Mouse (Mus musculus) limb, embryonic 10.5 days (tissue): ENCODE data around the gene Gm17018. TPM values are rescaled to one million over a fixed set of nuclear protein-coding genes. Genes with fewer than 3 reads are reported as not detected.

Experiments used
- DNase-seq: peaks from one replicate; pipeline ENCODE4 v3.0.0-alpha.2; 2017; ENCODE audit warnings: low spot score
- H3K27ac ChIP-seq: fragments of 300-500 bp; sonication (generic); 2 replicates; pipeline ENCODE4 v1.5.1; 2016; ENCODE audit warnings: mild to moderate bottlenecking
- H3K27me3 ChIP-seq: fragments of 300-500 bp; sonication (generic); 2 replicates; pipeline ENCODE4 v1.6.1; 2016; ENCODE audit warnings: low read depth, mild to moderate bottlenecking; ENCODE audit not compliant: poor library complexity, severe bottlenecking
- H3K36me3 ChIP-seq: fragments of 300-500 bp; sonication (generic); 2 replicates; pipeline ENCODE4 v1.6.1; 2016; ENCODE audit warnings: mild to moderate bottlenecking, moderate library complexity
- H3K4me1 ChIP-seq: fragments of 300-500 bp; sonication (generic); 2 replicates; pipeline ENCODE4 v1.6.1; 2016
- H3K4me3 ChIP-seq: fragments of 300-500 bp; sonication (generic); 2 replicates; pipeline ENCODE4 v1.5.1; 2016; ENCODE audit warnings: mild to moderate bottlenecking, moderate library complexity
- H3K9me3 ChIP-seq: fragments of 300-500 bp; sonication (generic); replicated peaks from 2 replicates; pipeline ENCODE4 v1.6.1; 2016; ENCODE audit warnings: mild to moderate bottlenecking
- WGBS: fragments of 180-500 bp; shearing (Covaris S2); methylation state at CpG from one replicate; pipeline ENCODE4 v1.1.7; 2016; 5-methylcytosine and 5-hydroxymethylcytosine counted together
- polyA plus RNA-seq: library from polyadenylated mRNA; unstranded; fragments of >200 nt; fragmentation: Nextera tagmentation; extraction: Ambion mirVana; gene quantifications from 2 replicates; pipeline ENCODE4 v1.2.1, GENCODE M21; 2016

Gm17018 gene
- polyA plus RNA-seq, 1 experiment from 2014 or later: 43.6 TPM

- Histone ChIP-seq H3K27me3 (no peaks in the 10 kb centered on the region), H3K9me3 (no peaks in the 10 kb centered on the region), H3K4me1 (peaks cover 10% of the 10 kb centered on the region), H3K4me3 (no peak overlapping the region), H3K27ac (no peak overlapping the region), H3K36me3 (peaks cover 12% of the 10 kb centered on the region; the same call in 1 of the 2 replicates)
- 86% methylated on average over 5 of the region's 5 CpGs for WGBS
- DNase-seq: no peak
Observed at GRCm38 (mm10) chr19:45602606-45603005, 42.2 kb downstream of the Gm17018 start.

GRCm38 (mm10) chr19:45606701-45607100 lies 46.3 kb downstream of the Gm17018 start:
- Histone ChIP-seq H3K4me3 (no peak overlapping the region), H3K27me3 (no peaks in the 10 kb centered on the region), H3K36me3 (0 out of 2 replicates have a peak, but pooled peaks cover 6% of the 10 kb centered on the region), H3K27ac (peak overlapping the region; percentile 84; the same call in 1 of the 2 replicates), H3K4me1 (peaks cover 26% of the 10 kb centered on the region), H3K9me3 (no peaks in the 10 kb centered on the region)
- 78% methylated on average over 4 of the region's 4 CpGs for WGBS
- no peak for DNase-seq

- Histone ChIP-seq H3K9me3 (no peaks in the 10 kb centered on the region), H3K27me3 (no peaks in the 10 kb centered on the region), H3K4me3 (no peak overlapping the region), H3K4me1 (peaks cover 26% of the 10 kb centered on the region), H3K36me3 (no peaks in the 10 kb centered on the region), H3K27ac (peak overlapping the region; percentile 84)
- WGBS: 30% methylated on average over 7 of the region's 7 CpGs
- DNase-seq: no peak
Observed at GRCm38 (mm10) chr19:45607479-45607878, 47.1 kb downstream of the Gm17018 start.

- Histone ChIP-seq H3K27ac (peak overlapping the region; percentile 42; the same call in 1 of the 2 replicates), H3K36me3 (no peaks in the 10 kb centered on the region), H3K4me3 (no peak overlapping the region), H3K9me3 (no peaks in the 10 kb centered on the region), H3K4me1 (peaks cover 26% of the 10 kb centered on the region), H3K27me3 (no peaks in the 10 kb centered on the region)
- 90% methylated on average over 13 of the region's 13 CpGs for WGBS
- no peak for DNase-seq
Observed at GRCm38 (mm10) chr19:45608648-45609339, 48.4 kb downstream of the Gm17018 start.

GRCm38 (mm10) chr19:45610823-45611222 lies 50.4 kb downstream of the Gm17018 start:
- H3K4me1 ChIP-seq: peaks cover 38% of the 10 kb centered on the region
- 74% methylated on average over 5 of the region's 5 CpGs for WGBS
- no peaks in the 10 kb centered on the region for H3K36me3 ChIP-seq
- no peak overlapping the region for H3K4me3 ChIP-seq
- 0 out of 2 replicates have a peak, but pooled peaks cover 4% of the 10 kb centered on the region for H3K27me3 ChIP-seq
- no peaks in the 10 kb centered on the region for H3K9me3 ChIP-seq
- no peak overlapping the region for H3K27ac ChIP-seq
- DNase-seq: no peak

GRCm38 (mm10) chr19:45614375-45614774 lies 54.0 kb downstream of the Gm17018 start:
- WGBS: 91% methylated on average over 8 of the region's 8 CpGs
- H3K4me3 ChIP-seq: no peak overlapping the region

GRCm38 (mm10) chr19:45614928-45615327 lies 54.5 kb downstream of the Gm17018 start:
- H3K4me3 ChIP-seq: no peak overlapping the region
- H3K9me3 ChIP-seq: no peaks in the 10 kb centered on the region
- 74% methylated on average over 3 of the region's 3 CpGs for WGBS
- H3K4me1 ChIP-seq: peaks cover 31% of the 10 kb centered on the region
- H3K27me3 ChIP-seq: 0 out of 2 replicates have a peak, but pooled peaks cover 7% of the 10 kb centered on the region
- no peaks in the 10 kb centered on the region for H3K36me3 ChIP-seq
- peak overlapping the region; percentile 25; the same call in 1 of the 2 replicates for H3K27ac ChIP-seq
- no peak for DNase-seq

More at GRCm38 (mm10) chr19:45614375-45614774, 54.0 kb downstream of the Gm17018 start:
- H3K36me3 ChIP-seq: no peaks in the 10 kb centered on the region
- no peak overlapping the region for H3K27ac ChIP-seq
- no peaks in the 10 kb centered on the region for H3K9me3 ChIP-seq
- DNase-seq: no peak
- peaks cover 31% of the 10 kb centered on the region for H3K4me1 ChIP-seq
- H3K27me3 ChIP-seq: 0 out of 2 replicates have a peak, but pooled peaks cover 7% of the 10 kb centered on the region

GRCm38 (mm10) chr19:45615415-45616213 lies 55.2 kb downstream of the Gm17018 start:
- H3K4me3 ChIP-seq: no peak overlapping the region
- 67% methylated on average over 12 of the region's 12 CpGs for WGBS
- H3K9me3 ChIP-seq: no peaks in the 10 kb centered on the region
- 0 out of 2 replicates have a peak, but pooled peaks cover 7% of the 10 kb centered on the region for H3K27me3 ChIP-seq
- H3K27ac ChIP-seq: peak overlapping the region; percentile 25; the same call in 1 of the 2 replicates
- no peak for DNase-seq
- no peaks in the 10 kb centered on the region for H3K36me3 ChIP-seq
- H3K4me1 ChIP-seq: peaks cover 34% of the 10 kb centered on the region

- no peak for DNase-seq
- 44% methylated on average over 4 of the region's 4 CpGs for WGBS
- Histone ChIP-seq H3K4me3 (no peak overlapping the region), H3K36me3 (no peaks in the 10 kb centered on the region), H3K4me1 (peaks cover 35% of the 10 kb centered on the region), H3K9me3 (no peaks in the 10 kb centered on the region), H3K27me3 (0 out of 2 replicates have a peak, but pooled peaks cover 9% of the 10 kb centered on the region), H3K27ac (peak overlapping the region; percentile 25; the same call in 1 of the 2 replicates)
Observed at GRCm38 (mm10) chr19:45616214-45616518, 55.8 kb downstream of the Gm17018 start.

GRCm38 (mm10) chr19:45616735-45617134 lies 56.3 kb downstream of the Gm17018 start:
- no peaks in the 10 kb centered on the region for H3K36me3 ChIP-seq
- no peak overlapping the region for H3K27ac ChIP-seq
- 0 out of 2 replicates have a peak, but pooled peaks cover 11% of the 10 kb centered on the region for H3K27me3 ChIP-seq
- H3K9me3 ChIP-seq: no peaks in the 10 kb centered on the region
- peaks cover 41% of the 10 kb centered on the region for H3K4me1 ChIP-seq
- 17% methylated on average over 7 of the region's 7 CpGs for WGBS
- no peak for DNase-seq
- no peak overlapping the region for H3K4me3 ChIP-seq

- DNase-seq: no peak
- Histone ChIP-seq H3K4me1 (peaks cover 53% of the 10 kb centered on the region), H3K27me3 (0 out of 2 replicates have a peak, but pooled peaks cover 11% of the 10 kb centered on the region), H3K9me3 (no peaks in the 10 kb centered on the region), H3K27ac (no peak overlapping the region), H3K36me3 (no peaks in the 10 kb centered on the region), H3K4me3 (no peak overlapping the region)
- WGBS: 92% methylated on average over 6 of the region's 6 CpGs
Observed at GRCm38 (mm10) chr19:45618184-45618583, 57.8 kb downstream of the Gm17018 start.

- Histone ChIP-seq H3K9me3 (no peaks in the 10 kb centered on the region), H3K27ac (no peak overlapping the region), H3K36me3 (peaks cover 5% of the 10 kb centered on the region; the same call in 1 of the 2 replicates), H3K4me1 (peaks cover 50% of the 10 kb centered on the region), H3K4me3 (no peak overlapping the region), H3K27me3 (0 out of 2 replicates have a peak, but pooled peaks cover 11% of the 10 kb centered on the region)
- 88% methylated on average over 14 of the region's 14 CpGs for WGBS
- DNase-seq: no peak
Observed at GRCm38 (mm10) chr19:45619744-45620501, 59.5 kb downstream of the Gm17018 start.
